Mouse (Mus musculus) heart, embryonic 14.5 days (tissue): ENCODE data around the gene Scgb1a1. TPM values are rescaled to one million over a fixed set of nuclear protein-coding genes. Genes with fewer than 3 reads are reported as not detected.
"Not testable (repeated sequence)": the region's sequence is repeated elsewhere in the genome, so short reads cannot be mapped to it uniquely, and the experiment has no call there.

Experiments
- ATAC-seq: fragments of 200-750 bp; cut with Nextera tagmentation; 2 replicates; pipeline ENCODE4 v1.8.0; 2017; ENCODE audit warnings: low read depth, moderate TSS enrichment; ENCODE audit not compliant: insufficient number of reproducible peaks, insufficient read depth, low FRiP score
- H3K27ac ChIP-seq, 2 experiments: fragments of 200-500 bp in 1 of 2; fragments of 300-500 bp in 1 of 2; sonication (generic) in 1 of 2; replicated peaks in 1 of 2; 2 replicates each; pipeline ENCODE4 v1.5.1; 2012 to 2014; ENCODE audit warnings: low read depth in 2 of 2, low read length in 2 of 2, control low read depth in 1 of 2, mild to moderate bottlenecking in 1 of 2, mixed read lengths in 1 of 2; ENCODE audit not compliant: control insufficient read depth in 1 of 2, insufficient read depth in 1 of 2
- H3K27me3 ChIP-seq: fragments of 300-500 bp; sonication (generic); 2 replicates; pipeline ENCODE4 v1.6.1; 2014; ENCODE audit warnings: mild to moderate bottlenecking, low read length, control low read depth; ENCODE audit not compliant: control insufficient read depth, insufficient read depth
- H3K36me3 ChIP-seq: fragments of 300-500 bp; sonication (generic); 2 replicates; pipeline ENCODE4 v1.6.1; 2014; ENCODE audit warnings: mild to moderate bottlenecking, control low read depth, low read length, mixed read lengths; ENCODE audit not compliant: control insufficient read depth, insufficient read depth
- H3K4me1 ChIP-seq, 2 experiments: fragments of 200-500 bp in 1 of 2; fragments of 300-500 bp in 1 of 2; sonication (generic) in 1 of 2; 2 replicates each; pipeline ENCODE4 v1.6.1; 2012 to 2014; ENCODE audit warnings: low read length in 2 of 2, control low read depth in 1 of 2, mixed read lengths in 1 of 2; ENCODE audit not compliant: control insufficient read depth in 2 of 2, insufficient read depth in 2 of 2
- H3K4me2 ChIP-seq: fragments of 300-500 bp; sonication (generic); 2 replicates; pipeline ENCODE4 v1.6.1; 2014; ENCODE audit warnings: mild to moderate bottlenecking, low read length
- H3K4me3 ChIP-seq, 2 experiments: fragments of 200-500 bp in 1 of 2; fragments of 300-500 bp in 1 of 2; sonication (generic) in 1 of 2; 2 replicates each; pipeline ENCODE4 v1.5.1; 2012 to 2014; ENCODE audit warnings: low read length in 2 of 2, mild to moderate bottlenecking in 2 of 2, control low read depth in 1 of 2, low read depth in 1 of 2, moderate library complexity in 1 of 2; ENCODE audit not compliant: control insufficient read depth in 1 of 2, insufficient read depth in 1 of 2
- H3K9ac ChIP-seq: fragments of 300-500 bp; sonication (generic); 2 replicates; pipeline ENCODE4 v1.6.1; 2014; ENCODE audit warnings: mild to moderate bottlenecking, low read length
- H3K9me3 ChIP-seq: fragments of 300-500 bp; sonication (generic); 2 replicates; pipeline ENCODE4 v1.6.1; 2016; ENCODE audit warnings: low read length, control low read depth; ENCODE audit not compliant: control insufficient read depth
- WGBS: fragments of 180-500 bp; shearing (Covaris S2); extraction: QIAGEN DNeasy Blood & Tissue Kit; methylation state at CpG from one replicate; pipeline ENCODE4 v1.1.7; 2014; 5-methylcytosine and 5-hydroxymethylcytosine counted together
- polyA plus RNA-seq: library from polyadenylated mRNA; unstranded; fragments of >200 nt; fragmentation: Nextera tagmentation; extraction: Ambion mirVana; gene quantifications from 2 replicates; pipeline ENCODE4 v1.2.1, GENCODE M21; 2014

Scgb1a1 gene
- polyA plus RNA-seq, 1 experiment from 2014 or later = not detected

GRCm38 (mm10) chr19:9099751-9100150, 12.0 kb upstream of the Scgb1a1 start:
- Histone ChIP-seq H3K4me1 (peaks cover 0 to 2% of the 10 kb centered on the region in 2 experiments; a peak in 1 of 4 replicates), H3K4me3 (no peak overlapping the region), H3K9ac (no peak overlapping the region), H3K4me2 (no peak overlapping the region), H3K27ac (no peak overlapping the region), H3K36me3 (no peaks in the 10 kb centered on the region), H3K27me3 (no peaks in the 10 kb centered on the region), H3K9me3 (no peaks in the 10 kb centered on the region)
- 86% methylated on average over 8 of the region's 8 CpGs for WGBS
- ATAC-seq = no peak

- no peak for ATAC-seq
- 75% methylated on average over 13 of the region's 13 CpGs for WGBS
- no peaks in the 10 kb centered on the region for H3K36me3 ChIP-seq
- H3K9ac ChIP-seq = no peak overlapping the region
- H3K4me1 ChIP-seq = peaks cover 0 to 2% of the 10 kb centered on the region in 2 experiments; a peak in 1 of 4 replicates
- no peaks in the 10 kb centered on the region for H3K9me3 ChIP-seq
- no peak overlapping the region for H3K4me2 ChIP-seq
- H3K27me3 ChIP-seq = no peaks in the 10 kb centered on the region
- H3K27ac ChIP-seq = no peak overlapping the region
- no peak overlapping the region for H3K4me3 ChIP-seq
These were observed 9.7 kb upstream of the Scgb1a1 start for GRCm38 (mm10) chr19:9097441-9097840.

- H3K4me3 ChIP-seq = no peak overlapping the region
- ATAC-seq = no peak
- no peaks in the 10 kb centered on the region for H3K9me3 ChIP-seq
- peaks cover 0 to 2% of the 10 kb centered on the region in 2 experiments; a peak in 1 of 4 replicates for H3K4me1 ChIP-seq
- no peak overlapping the region for H3K4me2 ChIP-seq
- no peaks in the 10 kb centered on the region for H3K36me3 ChIP-seq
- H3K27me3 ChIP-seq = no peaks in the 10 kb centered on the region
- no peak overlapping the region for H3K9ac ChIP-seq
- WGBS = 69% methylated on average over 5 of the region's 5 CpGs
- no peak overlapping the region for H3K27ac ChIP-seq
These were observed 7.4 kb upstream of the Scgb1a1 start for GRCm38 (mm10) chr19:9095111-9095510.

GRCm38 (mm10) chr19:9090709-9091108, 3.0 kb upstream of the Scgb1a1 start:
- no peak for ATAC-seq
- no peaks in the 10 kb centered on the region for H3K9me3 ChIP-seq
- H3K4me3 ChIP-seq = no peak overlapping the region
- no peak overlapping the region for H3K9ac ChIP-seq
- no peaks in the 10 kb centered on the region for H3K4me1 ChIP-seq
- H3K4me2 ChIP-seq = no peak overlapping the region
- WGBS = 46% methylated on average over 2 of the region's 2 CpGs
- no peaks in the 10 kb centered on the region for H3K27me3 ChIP-seq
- no peak overlapping the region for H3K27ac ChIP-seq
- no peaks in the 10 kb centered on the region for H3K36me3 ChIP-seq

GRCm38 (mm10) chr19:9090191-9090590, 2.4 kb upstream of the Scgb1a1 start:
- H3K27me3 ChIP-seq = no peaks in the 10 kb centered on the region
- no peak for ATAC-seq
- no peaks in the 10 kb centered on the region for H3K9me3 ChIP-seq
- H3K27ac ChIP-seq = no peak overlapping the region
- H3K36me3 ChIP-seq = no peaks in the 10 kb centered on the region
- no peak overlapping the region for H3K4me3 ChIP-seq
- H3K4me2 ChIP-seq = no peak overlapping the region
- H3K4me1 ChIP-seq = no peaks in the 10 kb centered on the region
- H3K9ac ChIP-seq = no peak overlapping the region
- 59% methylated on average over 4 of the region's 4 CpGs for WGBS

- H3K36me3 ChIP-seq, H3K27me3 ChIP-seq, H3K4me2 ChIP-seq, ATAC-seq, H3K4me3 ChIP-seq, H3K9me3 ChIP-seq, H3K9ac ChIP-seq: not testable (repeated sequence)
- Histone ChIP-seq H3K27ac (0 out of 4 replicates have a peak overlapping the region, but pooled peaks of 1 of the 2 experiments have one; percentile 33), H3K4me1 (peaks cover 11 to 22% of the 10 kb centered on the region in 2 experiments)
- WGBS = 20% methylated on average over 2 of the region's 2 CpGs
These were observed 3.9 kb downstream of the Scgb1a1 start for GRCm38 (mm10) chr19:9083892-9084291.

GRCm38 (mm10) chr19:9083010-9083355, 4.8 kb downstream of the Scgb1a1 start:
- Histone ChIP-seq H3K9me3 (no peaks in the 10 kb centered on the region), H3K4me1 (peaks cover 11 to 22% of the 10 kb centered on the region in 2 experiments), H3K4me2 (peak overlapping the region; percentile 55), H3K27me3 (no peaks in the 10 kb centered on the region), H3K36me3 (no peaks in the 10 kb centered on the region), H3K27ac (peak overlapping the region in 1 of 2 experiments; percentile 19; a peak in 1 of 4 replicates), H3K9ac (peak overlapping the region; percentile 57), H3K4me3 (no peak overlapping the region)
- 68% methylated on average over 2 of the region's 2 CpGs for WGBS
- ATAC-seq = no peak
